Mouse (Mus musculus) neural tube, embryonic 15.5 days (tissue): ENCODE measurements at regions not wholly inside any gene's neighbourhood (a gene's known extent, or its start where the extent isn't known, plus 50 kb on each side); places are given as distances from the start of the nearest gene placed in this dataset.

Source experiments
- ATAC-seq: fragments of 200-750 bp; cut with Nextera tagmentation; 2 replicates; pipeline ENCODE4 v1.8.0; 2017; ENCODE audit warnings: mild to moderate bottlenecking, moderate TSS enrichment, moderate library complexity; ENCODE audit not compliant: low FRiP score
- H3K27ac ChIP-seq: fragments of 300-500 bp; sonication (generic); replicated peaks from 2 replicates; pipeline ENCODE4 v1.5.1; 2015; ENCODE audit warnings: mild to moderate bottlenecking, inconsistent platforms
- H3K27me3 ChIP-seq: fragments of 300-500 bp; sonication (generic); replicated peaks from 2 replicates; pipeline ENCODE4 v1.6.1; 2015; ENCODE audit warnings: inconsistent platforms
- H3K36me3 ChIP-seq: fragments of 300-500 bp; sonication (generic); 2 replicates; pipeline ENCODE4 v1.6.1; 2015; ENCODE audit warnings: inconsistent platforms
- H3K4me1 ChIP-seq: fragments of 300-500 bp; sonication (generic); 2 replicates; pipeline ENCODE4 v1.6.1; 2015; ENCODE audit warnings: inconsistent platforms
- H3K4me2 ChIP-seq: fragments of 300-500 bp; sonication (generic); 2 replicates; pipeline ENCODE4 v1.6.1; 2015; ENCODE audit warnings: inconsistent platforms, mild to moderate bottlenecking, moderate library complexity
- H3K4me3 ChIP-seq: fragments of 300-500 bp; sonication (generic); replicated peaks from 2 replicates; pipeline ENCODE4 v1.5.1; 2015; ENCODE audit warnings: mild to moderate bottlenecking, inconsistent platforms
- H3K9ac ChIP-seq: fragments of 300-500 bp; sonication (generic); replicated peaks from 2 replicates; pipeline ENCODE4 v1.6.1; 2015; ENCODE audit warnings: mild to moderate bottlenecking, inconsistent platforms
- H3K9me3 ChIP-seq: fragments of 300-500 bp; sonication (generic); replicated peaks from 2 replicates; pipeline ENCODE4 v1.6.1; 2016; ENCODE audit warnings: inconsistent platforms
- WGBS: fragments of 180-500 bp; shearing (Covaris S2); methylation state at CpG from one replicate; pipeline ENCODE4 v1.1.7; 2015; ENCODE audit warnings: mixed read lengths; 5-methylcytosine and 5-hydroxymethylcytosine counted together

GRCm38 (mm10) chr13:97676536-97677048 lies 83.8 kb downstream of the Gm10260 start:
- WGBS: 80% methylated on average over 8 of the region's 8 CpGs

GRCm38 (mm10) chr13:97673107-97673506 lies 87.3 kb downstream of the Gm10260 start:
- no peak for ATAC-seq
- no peak overlapping the region for H3K27ac ChIP-seq
- H3K4me2 ChIP-seq: no peak overlapping the region
- H3K4me1 ChIP-seq: 0 out of 2 replicates have a peak, but pooled peaks cover 13% of the 10 kb centered on the region
- 72% methylated on average over 5 of the region's 5 CpGs for WGBS
- H3K36me3 ChIP-seq: no peaks in the 10 kb centered on the region
- no peak overlapping the region for H3K4me3 ChIP-seq
- H3K9ac ChIP-seq: no peak overlapping the region
- no peaks in the 10 kb centered on the region for H3K9me3 ChIP-seq
- no peaks in the 10 kb centered on the region for H3K27me3 ChIP-seq

More at GRCm38 (mm10) chr13:97676536-97677048, 83.8 kb downstream of the Gm10260 start:
- Histone ChIP-seq H3K9ac (no peak overlapping the region), H3K27me3 (no peaks in the 10 kb centered on the region), H3K4me2 (no peak overlapping the region), H3K4me3 (no peak overlapping the region), H3K4me1 (0 out of 2 replicates have a peak, but pooled peaks cover 9% of the 10 kb centered on the region), H3K36me3 (no peaks in the 10 kb centered on the region), H3K27ac (no peak overlapping the region), H3K9me3 (no peaks in the 10 kb centered on the region)
- ATAC-seq: no peak

- H3K9me3 ChIP-seq: no peaks in the 10 kb centered on the region
- no peaks in the 10 kb centered on the region for H3K36me3 ChIP-seq
- H3K27me3 ChIP-seq: no peaks in the 10 kb centered on the region
- peak; percentile 40; the same call in 1 of the 2 replicates for ATAC-seq
- no peak overlapping the region for H3K4me2 ChIP-seq
- 49% methylated on average over 7 of the region's 7 CpGs for WGBS
- H3K4me1 ChIP-seq: 0 out of 2 replicates have a peak, but pooled peaks cover 13% of the 10 kb centered on the region
- H3K4me3 ChIP-seq: no peak overlapping the region
- no peak overlapping the region; the same call in 1 of the 2 replicates for H3K27ac ChIP-seq
- no peak overlapping the region for H3K9ac ChIP-seq
Measured at GRCm38 (mm10) chr13:97672038-97672675, 88.3 kb downstream of the Gm10260 start.

- ATAC-seq: no peak
- Histone ChIP-seq H3K9ac (no peak overlapping the region), H3K36me3 (no peaks in the 10 kb centered on the region), H3K4me1 (0 out of 2 replicates have a peak, but pooled peaks cover 13% of the 10 kb centered on the region), H3K4me2 (no peak overlapping the region), H3K27me3 (no peaks in the 10 kb centered on the region), H3K27ac (no peak overlapping the region), H3K9me3 (no peaks in the 10 kb centered on the region), H3K4me3 (no peak overlapping the region)
- 85% methylated on average over 8 of the region's 8 CpGs for WGBS
Measured at GRCm38 (mm10) chr13:97669366-97669765, 91.1 kb downstream of the Gm10260 start.

GRCm38 (mm10) chr13:97668910-97669309 lies 91.5 kb downstream of the Gm10260 start:
- no peak overlapping the region for H3K9ac ChIP-seq
- H3K4me3 ChIP-seq: no peak overlapping the region
- no peaks in the 10 kb centered on the region for H3K27me3 ChIP-seq
- H3K4me2 ChIP-seq: no peak overlapping the region
- no peaks in the 10 kb centered on the region for H3K9me3 ChIP-seq
- H3K27ac ChIP-seq: no peak overlapping the region
- no peaks in the 10 kb centered on the region for H3K36me3 ChIP-seq
- H3K4me1 ChIP-seq: 0 out of 2 replicates have a peak, but pooled peaks cover 13% of the 10 kb centered on the region
- 69% methylated on average over 5 of the region's 5 CpGs for WGBS
- ATAC-seq: no peak

GRCm38 (mm10) chr13:97667313-97667712 lies 93.1 kb downstream of the Gm10260 start:
- no peak overlapping the region for H3K4me3 ChIP-seq
- H3K4me1 ChIP-seq: 0 out of 2 replicates have a peak, but pooled peaks cover 11% of the 10 kb centered on the region
- WGBS: 85% methylated on average over 7 of the region's 7 CpGs
- H3K9me3 ChIP-seq: no peaks in the 10 kb centered on the region
- H3K36me3 ChIP-seq: no peaks in the 10 kb centered on the region
- H3K27ac ChIP-seq: no peak overlapping the region
- ATAC-seq: no peak
- no peak overlapping the region for H3K9ac ChIP-seq
- no peaks in the 10 kb centered on the region for H3K27me3 ChIP-seq
- H3K4me2 ChIP-seq: no peak overlapping the region

- ATAC-seq: no peak
- H3K9ac ChIP-seq: no peak overlapping the region
- H3K4me1 ChIP-seq: 0 out of 2 replicates have a peak, but pooled peaks cover 5% of the 10 kb centered on the region
- H3K36me3 ChIP-seq: no peaks in the 10 kb centered on the region
- no peak overlapping the region for H3K4me3 ChIP-seq
- H3K4me2 ChIP-seq: no peak overlapping the region
- no peaks in the 10 kb centered on the region for H3K9me3 ChIP-seq
- no peaks in the 10 kb centered on the region for H3K27me3 ChIP-seq
- WGBS: 94% methylated on average over 4 of the region's 4 CpGs
- H3K27ac ChIP-seq: no peak overlapping the region
Measured at GRCm38 (mm10) chr13:97666761-97667160, 93.7 kb downstream of the Gm10260 start.

GRCm38 (mm10) chr13:97665226-97665625 lies 95.2 kb downstream of the Gm10260 start:
- no peaks in the 10 kb centered on the region for H3K36me3 ChIP-seq
- no peaks in the 10 kb centered on the region for H3K9me3 ChIP-seq
- ATAC-seq: no peak
- H3K4me1 ChIP-seq: 0 out of 2 replicates have a peak, but pooled peaks cover 3% of the 10 kb centered on the region
- no peak overlapping the region for H3K4me3 ChIP-seq
- H3K9ac ChIP-seq: no peak overlapping the region
- no peak overlapping the region for H3K27ac ChIP-seq
- H3K4me2 ChIP-seq: no peak overlapping the region
- 92% methylated on average over 1 of the region's 1 CpGs for WGBS
- no peaks in the 10 kb centered on the region for H3K27me3 ChIP-seq

- H3K9ac ChIP-seq: no peak overlapping the region
- 72% methylated on average over 8 of the region's 8 CpGs for WGBS
- H3K4me1 ChIP-seq: no peaks in the 10 kb centered on the region
- H3K27me3 ChIP-seq: no peaks in the 10 kb centered on the region
- no peaks in the 10 kb centered on the region for H3K9me3 ChIP-seq
- ATAC-seq: no peak
- H3K4me2 ChIP-seq: no peak overlapping the region
- H3K4me3 ChIP-seq: no peak overlapping the region
- H3K27ac ChIP-seq: no peak overlapping the region
- no peaks in the 10 kb centered on the region for H3K36me3 ChIP-seq
Measured at GRCm38 (mm10) chr13:97662741-97663140, 97.7 kb downstream of the Gm10260 start.

- H3K27ac ChIP-seq: no peak overlapping the region
- no peaks in the 10 kb centered on the region for H3K36me3 ChIP-seq
- H3K4me3 ChIP-seq: no peak overlapping the region
- no peaks in the 10 kb centered on the region for H3K4me1 ChIP-seq
- H3K9ac ChIP-seq: no peak overlapping the region
- no peaks in the 10 kb centered on the region for H3K9me3 ChIP-seq
- ATAC-seq: no peak
- H3K27me3 ChIP-seq: no peaks in the 10 kb centered on the region
- WGBS: 92% methylated on average over 2 of the region's 2 CpGs
- no peak overlapping the region for H3K4me2 ChIP-seq
Measured at GRCm38 (mm10) chr13:97656618-97657017, 103.8 kb downstream of the Gm10260 start.

GRCm38 (mm10) chr13:97652279-97652678 lies 108.2 kb downstream of the Gm10260 start:
- no peak overlapping the region for H3K4me2 ChIP-seq
- H3K27ac ChIP-seq: no peak overlapping the region
- no peak for ATAC-seq
- 91% methylated on average over 9 of the region's 9 CpGs for WGBS
- H3K4me3 ChIP-seq: no peak overlapping the region
- H3K9ac ChIP-seq: no peak overlapping the region
- no peaks in the 10 kb centered on the region for H3K36me3 ChIP-seq
- no peaks in the 10 kb centered on the region; the same call in 1 of the 2 replicates for H3K4me1 ChIP-seq
- H3K9me3 ChIP-seq: no peaks in the 10 kb centered on the region
- no peaks in the 10 kb centered on the region for H3K27me3 ChIP-seq

- Histone ChIP-seq H3K27ac (no peak overlapping the region), H3K27me3 (no peaks in the 10 kb centered on the region), H3K4me1 (no peaks in the 10 kb centered on the region; the same call in 1 of the 2 replicates), H3K9me3 (no peaks in the 10 kb centered on the region), H3K36me3 (no peaks in the 10 kb centered on the region), H3K4me3 (no peak overlapping the region), H3K4me2 (no peak overlapping the region), H3K9ac (no peak overlapping the region)
- WGBS: 74% methylated on average over 9 of the region's 9 CpGs
- no peak for ATAC-seq
Measured at GRCm38 (mm10) chr13:97651761-97652160, 108.7 kb downstream of the Gm10260 start.
